Mouse (Mus musculus): ENCODE results near the gene Hoxd3. TPM values are rescaled to one million over a fixed set of nuclear protein-coding genes. Genes with fewer than 3 reads are reported as not detected.

The Hoxd3 gene
- total RNA-seq, 2 experiments from 2014 or later: not detected

DNA sequence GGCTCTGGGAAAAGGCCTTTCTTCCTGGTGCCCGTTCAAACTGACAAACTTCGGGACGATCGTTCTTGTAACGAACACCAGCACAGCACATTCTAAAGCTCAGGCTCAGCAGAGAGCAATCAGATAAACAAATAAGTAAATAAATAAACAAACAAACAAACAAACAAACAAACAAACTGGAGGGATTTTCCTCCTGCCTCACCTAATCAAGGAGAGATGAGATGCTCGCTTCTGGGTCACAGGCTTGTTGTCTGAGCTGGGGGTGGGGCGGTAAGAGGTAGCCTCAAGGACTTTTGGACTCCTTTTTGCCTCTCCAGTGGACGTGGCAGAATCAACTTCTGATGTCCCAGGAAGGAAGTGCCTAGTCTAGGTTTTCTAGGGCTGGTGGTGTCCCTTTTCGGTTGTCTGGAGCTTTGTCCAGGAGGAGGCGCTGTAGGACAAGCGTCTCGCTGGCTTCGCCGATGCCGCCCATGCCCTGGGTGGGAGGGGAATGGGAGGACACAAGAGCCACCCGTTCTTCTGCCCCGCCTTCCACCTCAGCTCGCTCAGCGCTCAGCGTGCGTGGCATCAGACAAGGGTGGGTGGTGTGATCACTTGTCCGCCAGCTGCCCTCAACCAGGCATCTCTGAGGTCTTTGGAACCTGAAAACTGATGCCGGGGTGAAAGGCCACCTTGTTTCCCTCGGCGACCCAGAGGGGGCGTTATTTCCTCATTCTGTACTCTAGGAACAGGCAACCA is 3.9 kb downstream of the Hoxd3 start:
- DNase-seq (ENCODE audit: low spot score in 2 of 2): peak; percentile 64 to 70
- intact Hi-C loops (cut with DNase I): loop anchor here (5.0 kb wide), 4 partner anchors 247 to 597 kb away; no protein-coding TSS in a partner anchor

DNA sequence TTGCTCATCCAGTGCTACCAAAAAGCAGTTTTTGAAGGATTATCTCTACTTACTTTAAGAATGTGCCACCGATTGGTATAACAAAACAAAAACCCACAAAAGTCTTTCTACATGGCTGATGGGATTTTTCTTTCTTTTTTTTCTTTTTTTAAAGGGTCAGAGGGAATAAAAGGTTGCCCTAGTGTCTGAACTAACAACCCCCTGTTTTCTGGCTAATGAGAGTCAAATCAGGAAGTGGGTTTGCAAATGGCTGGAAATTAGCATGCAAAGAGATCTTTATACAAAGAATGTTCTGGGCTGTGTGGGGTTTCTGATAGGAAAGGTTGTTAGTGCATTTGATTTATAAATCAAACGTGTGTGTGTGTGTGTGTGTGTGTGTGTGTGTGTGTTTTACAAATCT is 8.7 kb downstream of the Hoxd3 start:
- DNase-seq (ENCODE audit: low spot score in 2 of 2): no peak
- intact Hi-C loops (cut with DNase I): no loop called here

GRCm38 (mm10) chr2:74720955-74721491 is 9.3 kb downstream of the Hoxd3 start:
- no peak for DNase-seq (ENCODE audit: low spot score in 2 of 2)
- intact Hi-C loops (cut with DNase I): no loop called here

GRCm38 (mm10) chr2:74721882-74722281 is 10.2 kb downstream of the Hoxd3 start:
- DNase-seq (ENCODE audit: low spot score in 2 of 2): no peak
- intact Hi-C loops (cut with DNase I): no loop called here

- intact Hi-C loops (cut with DNase I): no loop called here
Observed at GRCm38 (mm10) chr2:74722949-74723348, 11.2 kb downstream of the Hoxd3 start.

GRCm38 (mm10) chr2:74724244-74725015 is 12.7 kb downstream of the Hoxd3 start:
- intact Hi-C loops (cut with DNase I): no loop called here
- no peak for DNase-seq (ENCODE audit: low spot score in 2 of 2)

More at GRCm38 (mm10) chr2:74722949-74723348, 11.2 kb downstream of the Hoxd3 start:
- no peak for DNase-seq (ENCODE audit: low spot score in 2 of 2)

GRCm38 (mm10) chr2:74725171-74725570 is 13.4 kb downstream of the Hoxd3 start:
- DNase-seq (ENCODE audit: low spot score in 2 of 2): no peak
- intact Hi-C loops (cut with DNase I): no loop called here

DNA sequence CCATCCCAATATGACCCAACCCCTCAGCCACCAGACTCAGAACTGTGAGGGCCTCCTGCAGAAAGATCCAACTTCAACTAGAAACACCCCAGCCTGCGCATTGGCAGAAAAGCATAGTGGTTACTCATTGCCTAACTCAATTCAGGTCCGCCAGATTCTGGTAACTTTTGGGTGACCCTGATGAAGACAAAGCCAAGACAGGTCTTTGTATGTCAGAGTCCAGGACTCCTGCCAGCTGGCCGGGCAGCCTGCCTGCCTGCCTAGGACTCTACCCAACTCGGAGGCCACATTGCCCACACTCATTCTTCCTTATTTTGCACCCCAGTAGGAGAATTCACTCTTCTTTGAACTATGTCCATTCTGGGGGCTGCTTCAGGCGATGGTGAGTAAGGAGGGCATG is 14.8 kb downstream of the Hoxd3 start, which contains the start of gene Gm28230:
Gene Gm28230, plus strand, starts transcription at position 178 of the 400 bp plus-strand sequence.
- intact Hi-C loops (cut with DNase I): no loop called here
- no peak for DNase-seq (ENCODE audit: low spot score in 2 of 2)

DNA sequence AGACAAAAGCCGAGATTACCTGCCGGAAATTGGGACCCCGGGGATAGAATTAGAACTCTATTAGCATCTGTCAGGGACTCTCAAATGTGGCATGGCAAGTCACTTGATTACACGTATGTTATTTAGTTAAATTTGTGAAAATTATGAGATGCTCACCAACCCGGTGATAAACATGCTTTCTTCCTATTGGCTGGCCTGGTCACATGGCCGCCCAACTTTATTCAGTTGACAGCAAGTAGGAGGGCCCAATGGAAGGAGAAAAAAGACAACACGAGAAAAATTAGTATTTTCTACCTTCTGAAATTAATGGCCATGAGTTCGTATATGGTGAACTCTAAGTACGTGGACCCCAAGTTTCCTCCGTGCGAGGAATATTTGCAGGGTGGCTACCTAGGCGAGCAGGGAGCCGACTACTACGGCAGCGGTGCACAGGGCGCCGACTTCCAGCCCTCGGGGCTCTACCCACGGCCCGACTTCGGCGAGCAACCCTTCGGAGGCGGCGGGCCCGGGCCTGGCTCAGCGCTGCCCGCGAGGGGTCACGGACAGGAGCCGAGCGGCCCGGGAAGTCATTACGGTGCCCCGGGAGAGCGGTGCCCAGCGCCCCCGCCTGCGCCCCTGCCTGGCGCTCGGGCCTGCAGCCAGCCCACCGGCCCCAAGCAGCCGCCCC is 15.4 kb downstream of the Hoxd3 start:
- DNase-seq (ENCODE audit: low spot score in 2 of 2): no peak
- intact Hi-C loops (cut with DNase I): no loop called here

DNA sequence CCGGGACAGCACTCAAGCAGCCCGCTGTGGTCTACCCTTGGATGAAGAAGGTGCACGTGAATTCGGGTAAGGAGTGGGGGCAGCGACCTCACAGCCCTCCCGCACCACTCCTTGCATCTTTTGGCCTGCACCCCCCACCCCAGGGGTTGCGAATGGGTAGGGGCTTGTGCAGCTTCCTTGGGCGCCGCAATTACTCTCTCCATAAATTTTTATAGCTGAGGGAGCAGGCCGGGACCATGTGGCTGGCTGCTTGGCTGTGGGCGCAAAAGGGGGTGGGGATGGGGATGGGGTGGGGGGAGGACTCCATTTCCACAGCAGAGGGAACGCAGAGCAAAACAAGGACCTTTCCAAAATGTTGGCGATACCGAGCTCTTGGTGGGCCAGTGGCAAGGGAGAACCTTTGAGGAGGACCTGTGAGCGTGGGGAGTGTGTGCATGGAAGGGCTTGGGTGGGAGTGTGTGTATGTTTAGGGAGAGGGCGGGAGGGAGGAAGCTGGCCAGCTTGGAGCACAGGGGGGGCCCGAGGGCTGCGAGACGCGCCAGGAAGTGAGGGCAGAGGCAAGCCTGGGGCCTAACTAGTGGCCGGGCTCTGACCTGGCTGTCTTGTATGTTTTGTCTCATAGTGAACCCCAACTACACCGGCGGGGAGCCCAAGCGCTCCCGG is 16.0 kb downstream of the Hoxd3 start:
- intact Hi-C loops (cut with DNase I): no loop called here

GRCm38 (mm10) chr2:74728303-74728680 is 16.6 kb downstream of the Hoxd3 start:
- intact Hi-C loops (cut with DNase I): no loop called here
- no peak for DNase-seq (ENCODE audit: low spot score in 2 of 2)

More for the DNA sequence above, 16.0 kb downstream of the Hoxd3 start:
- DNase-seq (ENCODE audit: low spot score in 2 of 2): no peak

DNA sequence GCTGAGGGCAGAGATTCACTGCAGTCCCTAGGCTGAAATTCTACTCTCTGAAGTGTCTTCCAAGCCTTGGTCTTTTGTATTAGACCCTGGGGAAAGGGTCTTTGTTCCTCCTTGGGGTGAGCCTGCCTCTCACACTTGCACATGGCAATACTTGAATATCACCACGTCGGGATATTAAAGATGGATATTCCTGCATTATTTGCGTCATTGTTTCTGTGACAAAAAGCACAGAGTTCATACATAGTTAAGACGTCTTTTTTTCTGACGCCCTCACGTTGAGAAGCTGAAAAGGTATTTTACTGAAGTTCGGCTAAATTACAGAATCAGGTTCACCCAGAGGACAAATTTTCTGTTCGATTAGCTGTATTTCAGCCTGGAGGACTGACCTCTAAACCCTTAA is 18.6 kb downstream of the Hoxd3 start:
- intact Hi-C loops (cut with DNase I): loop anchor here (5.0 kb wide), 1 partner anchor 38 kb away; the partner anchor contains the start of gene Hoxd10

DNA sequence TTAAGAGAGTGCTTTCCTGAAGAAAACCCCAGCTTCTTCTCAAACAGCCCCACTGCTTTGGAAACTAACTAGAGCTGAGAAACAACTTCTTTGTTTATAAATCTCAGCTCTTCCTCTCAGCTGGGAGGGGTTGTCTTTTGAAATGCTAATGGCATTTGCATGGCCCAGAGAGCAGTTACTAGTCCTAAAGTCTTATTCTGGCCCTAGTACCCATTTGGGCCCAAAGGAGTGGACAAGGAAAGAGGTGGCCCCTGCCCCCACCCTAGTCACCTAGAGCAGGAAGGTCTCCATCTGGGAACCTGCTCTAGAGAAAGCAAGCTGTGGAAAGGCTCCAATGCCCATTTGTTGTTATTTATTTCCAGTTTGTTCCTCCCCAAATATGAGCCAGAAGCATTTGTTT is 19.3 kb downstream of the Hoxd3 start:
- intact Hi-C loops (cut with DNase I): loop anchor here (5.0 kb wide), 1 partner anchor 39 kb away; the partner anchor contains the start of gene Hoxd10
- DNase-seq (ENCODE audit: low spot score in 2 of 2): no peak

More for the DNA sequence above, 18.6 kb downstream of the Hoxd3 start:
- no peak for DNase-seq (ENCODE audit: low spot score in 2 of 2)

DNA sequence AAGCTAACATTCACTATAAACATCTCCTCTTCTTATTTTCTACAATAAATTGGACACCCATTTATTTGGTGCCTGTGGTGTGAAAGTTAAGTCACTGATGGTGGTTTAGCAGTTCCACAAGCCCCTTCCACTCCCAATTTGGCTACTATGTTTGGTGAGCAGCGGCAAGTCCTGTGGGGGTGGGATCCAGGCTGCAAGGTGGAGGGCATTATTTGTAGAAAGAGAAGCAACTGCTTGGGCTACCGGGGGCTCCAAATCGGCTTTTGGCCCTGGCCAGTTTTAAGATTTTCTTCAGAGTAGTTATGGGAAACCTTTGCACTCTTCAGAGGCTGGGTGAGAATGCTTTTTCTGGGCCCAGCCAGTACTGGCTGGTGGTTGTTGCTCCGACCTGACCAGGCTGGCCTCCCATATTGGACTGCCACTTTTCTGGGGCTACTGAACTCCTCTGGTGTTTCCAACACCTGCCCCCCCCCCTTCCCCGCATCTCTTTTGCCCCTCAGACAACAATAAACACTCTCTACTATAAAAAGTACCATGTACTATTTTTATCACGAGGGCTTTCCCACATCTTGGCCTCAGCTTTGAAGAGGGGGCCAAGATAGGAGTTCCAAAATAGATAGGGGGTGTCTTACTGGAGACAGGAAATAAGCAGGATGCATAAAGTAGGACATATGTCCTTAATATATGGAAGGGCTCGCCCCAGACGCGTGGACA is 20.2 kb downstream of the Hoxd3 start:
- no peak for DNase-seq (ENCODE audit: low spot score in 2 of 2)
- intact Hi-C loops (cut with DNase I): loop anchor here (5.0 kb wide), 1 partner anchor 40 kb away; the partner anchor contains the start of gene Hoxd10

- intact Hi-C loops (cut with DNase I): loop anchor here (5.0 kb wide), 1 partner anchor 40 kb away; the partner anchor contains the start of gene Hoxd10
- DNase-seq (ENCODE audit: low spot score in 2 of 2): no peak
Observed at GRCm38 (mm10) chr2:74732513-74733316, 21.0 kb downstream of the Hoxd3 start.

GRCm38 (mm10) chr2:74733317-74733661 is 21.6 kb downstream of the Hoxd3 start:
- DNase-seq (ENCODE audit: low spot score in 2 of 2): no peak
- intact Hi-C loops (cut with DNase I): loop anchor here (5.0 kb wide), 1 partner anchor 41 kb away; the partner anchor contains the start of gene Hoxd10

DNA sequence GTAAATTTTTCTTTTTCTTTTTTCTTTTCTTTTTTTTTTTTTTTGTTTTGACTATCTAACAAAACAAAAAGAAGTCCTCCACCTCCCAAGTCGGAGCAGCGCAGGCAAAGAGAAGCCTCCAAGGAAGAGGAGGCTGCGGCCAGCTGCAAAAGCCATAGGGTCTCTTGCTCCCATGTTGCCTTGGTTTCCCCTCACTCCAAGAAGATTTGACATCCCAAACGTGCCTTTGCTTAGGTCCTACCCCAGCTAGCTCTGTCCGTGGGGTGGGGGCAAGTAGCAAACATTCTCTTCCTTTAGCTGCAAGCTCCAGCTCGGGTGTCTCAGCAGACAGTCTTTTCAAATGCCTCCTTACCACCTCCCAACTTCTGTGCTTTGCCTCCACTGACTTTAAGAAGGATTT is 22.0 kb downstream of the Hoxd3 start:
- DNase-seq (ENCODE audit: low spot score in 2 of 2): no peak
- intact Hi-C loops (cut with DNase I): loop anchor here (5.0 kb wide), 1 partner anchor 41 kb away; the partner anchor contains the start of gene Hoxd10

DNA sequence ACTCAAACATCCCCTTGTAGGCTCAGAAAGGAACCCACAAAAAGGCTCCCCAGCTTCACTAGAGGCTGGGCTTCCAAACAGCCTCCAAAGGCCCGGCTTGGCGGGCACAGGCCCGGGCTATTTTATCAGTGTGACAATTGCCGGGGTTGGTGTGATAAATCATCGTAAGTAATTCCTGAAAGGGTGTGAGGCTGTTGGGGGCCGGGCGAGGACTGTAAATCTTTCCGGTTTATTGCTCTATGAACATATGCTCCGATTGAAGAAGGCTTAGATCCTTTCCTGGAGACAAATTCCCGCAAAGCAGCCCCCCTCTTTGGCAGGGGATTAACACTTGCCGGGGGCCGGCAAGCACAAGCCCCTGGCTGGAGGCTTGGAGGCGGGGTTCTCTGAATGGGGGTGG is 22.7 kb downstream of the Hoxd3 start:
- intact Hi-C loops (cut with DNase I): loop anchor here (5.0 kb wide), 1 partner anchor 42 kb away; the partner anchor contains the start of gene Hoxd10
- no peak for DNase-seq (ENCODE audit: low spot score in 2 of 2)

Measured in left cerebral cortex, postnatal 36 days (tissue).